Mouse (Mus musculus) MEL (cell line): ENCODE measurements around the gene Gm3448.
"Not testable (repeated sequence)": the region's sequence is repeated elsewhere in the genome, so short reads cannot be mapped to it uniquely, and the experiment has no call there.

Experiments used
- CTCF ChIP-seq, 3 experiments: IDR thresholded peaks in 2 of 3; conservative IDR thresholded peaks in 1 of 3; 2 replicates each; pipeline ENCODE4 v1.5.1; 2011 to 2012; ENCODE audit warnings: low read length in 3 of 3, low read depth in 2 of 3, mild to moderate bottlenecking in 2 of 3, improper control_type of control experiment in 1 of 3, inconsistent platforms in 1 of 3, mixed read lengths in 1 of 3, moderate library complexity in 1 of 3; ENCODE audit not compliant: control insufficient read depth in 1 of 3, insufficient read depth in 1 of 3, poor library complexity in 1 of 3, severe bottlenecking in 1 of 3
- GATA1 ChIP-seq: IDR thresholded peaks from 2 replicates; pipeline ENCODE4 v1.6.1; 2011; ENCODE audit warnings: low read depth, low read length, improper control_type of control experiment
- HCFC1 ChIP-seq: IDR thresholded peaks from 2 replicates; pipeline ENCODE4 v1.6.1; 2012; ENCODE audit warnings: low read depth, mild to moderate bottlenecking, inconsistent platforms, low read length, improper control_type of control experiment, moderate library complexity
- POLR2A ChIP-seq, 2 experiments: IDR thresholded peaks; 2 replicates each; pipeline ENCODE4 v1.6.1; 2011 to 2012; ENCODE audit warnings: low read length in 2 of 2, mild to moderate bottlenecking in 2 of 2, control low read depth in 1 of 2, improper control_type of control experiment in 1 of 2, low read depth in 1 of 2, moderate library complexity in 1 of 2; ENCODE audit not compliant: control insufficient read depth in 1 of 2, insufficient read depth in 1 of 2, poor library complexity in 1 of 2
- POLR2AphosphoS2 ChIP-seq: IDR thresholded peaks from 2 replicates; pipeline ENCODE4 v1.6.1; 2011; ENCODE audit warnings: low read length, improper control_type of control experiment
- RCOR1 ChIP-seq: IDR thresholded peaks from 2 replicates; pipeline ENCODE4 v1.6.1; 2012; ENCODE audit warnings: low read depth, mild to moderate bottlenecking, inconsistent platforms, low read length, improper control_type of control experiment
- TAL1 ChIP-seq: IDR thresholded peaks from 2 replicates; pipeline ENCODE4 v1.6.1; 2012; ENCODE audit warnings: mild to moderate bottlenecking, inconsistent platforms, low read length, moderate library complexity, mixed read lengths

GRCm38 (mm10) chr17:15000047-15000446 is 41.3 kb downstream of the Gm3448 start:
- not testable (repeated sequence) for TF ChIP-seq POLR2A (IDR thresholded peaks at IDR 0.05; ENCODE audit: control insufficient read depth in 1 of 2, insufficient read depth in 1 of 2, low read depth in 1 of 2, low read length in 2 of 2, poor library complexity in 1 of 2); POLR2AphosphoS2; CTCF (IDR thresholded peaks at IDR 0.05 in 2 of 3, conservative IDR thresholded peaks at IDR 0.05 in 1 of 3; ENCODE audit: control insufficient read depth in 1 of 3, insufficient read depth in 1 of 3, low read depth in 2 of 3, low read length in 3 of 3, poor library complexity in 1 of 3, severe bottlenecking in 1 of 3); RCOR1; GATA1; TAL1; HCFC1
